9 mouse cellular contexts compared by ENCODE assay signal in genomic region chr17:23706212-23706611, GRCm38 (mm10). TPM values are rescaled to one million over a fixed set of nuclear protein-coding genes. Genes with fewer than 3 reads are reported as not detected.
A peak's percentile ranks its signal among the peaks of the same experiment; 100 is the strongest.
DNase-seq lines count a peak whose midpoint lies in the region; ATAC-seq and TF ChIP-seq lines count a peak whose summit lies in the region.
"Had no signal": no experiment of that assay in that cellular context is flagged by ENCODE, and none has a peak within 500 bp of the region (broad histone marks: within the 10 kb centered on the region; RNA-seq: fewer than 3 reads in every experiment).

No protein-coding gene starts in this region.

- WGBS in limb, embryonic 10.5 days = 0% methylated on average over 3 of the region's 3 CpGs
- 3% methylated on average over 3 of the region's 3 CpGs for WGBS in stomach, embryonic 15.5 days

- no peaks in the 10 kb centered on the region for H3K4me1 ChIP-seq in cortical plate, adult 2 months (ENCODE audit: control insufficient read depth, insufficient read depth, low read length)
- H3K4me1 ChIP-seq in limb, embryonic 10.5 days = peaks cover 10% of the 10 kb centered on the region
- no peaks in the 10 kb centered on the region for H3K4me1 ChIP-seq in stomach, embryonic 15.5 days

- H3K4me3 ChIP-seq in cortical plate, adult 2 months (ENCODE audit: insufficient read depth, low read length) = no peak overlapping the region
- no peak overlapping the region for H3K4me3 ChIP-seq in limb, embryonic 10.5 days
- H3K4me3 ChIP-seq in stomach, embryonic 15.5 days (replicated peaks) = no peak overlapping the region
- H3K4me3 ChIP-seq: embryonic facial prominence, embryonic 13.5 days had no signal

- DNase-seq in 3T3-L1 (ENCODE audit: low read depth, low spot score) = peak; percentile 91
- peak; percentile 78 for DNase-seq in adipocyte (ENCODE audit: low spot score)
- DNase-seq in gastrocnemius, adult 8-10 months (ENCODE audit: low spot score in 2 of 2) = peak; percentile 40 to 59
- peak; percentile 80 for DNase-seq in kidney, adult 18-20 months
- DNase-seq in limb, embryonic 10.5 days (ENCODE audit: low spot score) = peak; percentile 93

- TF ChIP-seq CTCF in cortical plate, adult 2 months (IDR thresholded peaks at IDR 0.05; ENCODE audit: extremely low read depth, insufficient read depth, low read length) = peak; percentile 89

- H3K27me3 ChIP-seq in limb, embryonic 10.5 days (ENCODE audit: low read depth, poor library complexity, severe bottlenecking) = peaks cover 24% of the 10 kb centered on the region
- H3K27me3 ChIP-seq in stomach, embryonic 15.5 days (replicated peaks) = no peaks in the 10 kb centered on the region

- no peak overlapping the region for H3K27ac ChIP-seq in cortical plate, adult 2 months (ENCODE audit: insufficient read depth, low read length)
- H3K27ac ChIP-seq in limb, embryonic 10.5 days = no peak overlapping the region
- no peak overlapping the region for H3K27ac ChIP-seq in stomach, embryonic 15.5 days
- H3K27ac ChIP-seq: embryonic facial prominence, embryonic 13.5 days had no signal

- no peak for TF ChIP-seq POLR2A in cortical plate, adult 2 months (IDR thresholded peaks at IDR 0.05; ENCODE audit: extremely low read depth, insufficient read depth, low read length)

- H3K9me3 ChIP-seq in limb, embryonic 10.5 days (replicated peaks) = no peaks in the 10 kb centered on the region
- H3K9me3 ChIP-seq in stomach, embryonic 15.5 days = no peaks in the 10 kb centered on the region
- H3K9me3 ChIP-seq: embryonic facial prominence, embryonic 13.5 days had no signal

- no peak overlapping the region for H3K9ac ChIP-seq in stomach, embryonic 15.5 days
- H3K9ac ChIP-seq: embryonic facial prominence, embryonic 13.5 days had no signal

- H3K4me2 ChIP-seq in stomach, embryonic 15.5 days = no peak overlapping the region
- H3K4me2 ChIP-seq: embryonic facial prominence, embryonic 13.5 days had no signal

- ATAC-seq in monocyte, adult 5-6 weeks (replicated peaks; ENCODE audit: insufficient number of reproducible peaks, low FRiP score, low TSS enrichment, poor library complexity, severe bottlenecking) = peak; percentile 74
- ATAC-seq in stomach, embryonic 15.5 days (ENCODE audit: insufficient read depth, low FRiP score, low read depth) = 0 out of 2 replicates have a peak, but pooled peaks have one; percentile 58

- no peaks in the 10 kb centered on the region for H3K36me3 ChIP-seq in limb, embryonic 10.5 days
- no peaks in the 10 kb centered on the region for H3K36me3 ChIP-seq in stomach, embryonic 15.5 days
- H3K36me3 ChIP-seq: embryonic facial prominence, embryonic 13.5 days had no signal

RNA-seq across cellular contexts. Expression of gene 1520401A03Rik, which starts 16.4 kb away (rescaled TPM):
- 0.21 TPM in 2 replicates for polyA plus RNA-seq in cortical plate, adult 2 months (2012; rRNA removed)
- not detected for total RNA-seq in gastrocnemius, adult 8-10 months (2022)
- 0.13 and 0.36 TPM in 2 replicates for polyA plus RNA-seq in limb, embryonic 10.5 days (2016; fragmentation: Nextera tagmentation; extraction: Ambion mirVana)
- not detected in 3 replicates for total RNA-seq in monocyte, adult 5-6 weeks (2017)
- polyA plus RNA-seq in stomach, embryonic 15.5 days (2015; fragmentation: Nextera tagmentation; extraction: Ambion mirVana) = 0.06 and 0.22 TPM in 2 replicates

RNA-seq across cellular contexts. Expression of gene Pkmyt1, which starts 19.9 kb away (rescaled TPM):
- 10.3 and 10.6 TPM in 2 replicates for polyA plus RNA-seq in cortical plate, adult 2 months (2012; rRNA removed)
- under 1 TPM; 0.17 to 0.65 (median 0.40) TPM for total RNA-seq in gastrocnemius, adult 8-10 months (2022)
- 66.8 and 67.6 TPM in 2 replicates for polyA plus RNA-seq in limb, embryonic 10.5 days (2016; fragmentation: Nextera tagmentation; extraction: Ambion mirVana)
- total RNA-seq in monocyte, adult 5-6 weeks (2017) = 0.86 to 3.7 TPM (median 2.6 TPM) in 3 replicates
- polyA plus RNA-seq in stomach, embryonic 15.5 days (2015; fragmentation: Nextera tagmentation; extraction: Ambion mirVana) = 47.4 and 49.9 TPM in 2 replicates

RNA-seq across cellular contexts. Expression of gene Cldn9, which starts 22.4 kb away (rescaled TPM):
- 0.13 and 0.21 TPM in 2 replicates for polyA plus RNA-seq in cortical plate, adult 2 months (2012; rRNA removed)
- total RNA-seq in gastrocnemius, adult 8-10 months (2022) = under 1 TPM in 1 of 4 experiments, not detected in 3; 0.36 TPM
- polyA plus RNA-seq in limb, embryonic 10.5 days (2016; fragmentation: Nextera tagmentation; extraction: Ambion mirVana) = 1.9 and 4.6 TPM in 2 replicates
- total RNA-seq in monocyte, adult 5-6 weeks (2017) = not detected in 3 replicates
- 1.8 and 2.4 TPM in 2 replicates for polyA plus RNA-seq in stomach, embryonic 15.5 days (2015; fragmentation: Nextera tagmentation; extraction: Ambion mirVana)

RNA-seq across cellular contexts. Expression of gene Cldn6, which starts 27.2 kb away (rescaled TPM):
- 0.09 TPM in 1 of 2 replicates, not detected in the other for polyA plus RNA-seq in cortical plate, adult 2 months (2012; rRNA removed)
- not detected for total RNA-seq in gastrocnemius, adult 8-10 months (2022)
- polyA plus RNA-seq in limb, embryonic 10.5 days (2016; fragmentation: Nextera tagmentation; extraction: Ambion mirVana) = 32.7 and 42.1 TPM in 2 replicates
- not detected in 3 replicates for total RNA-seq in monocyte, adult 5-6 weeks (2017)
- polyA plus RNA-seq in stomach, embryonic 15.5 days (2015; fragmentation: Nextera tagmentation; extraction: Ambion mirVana) = 92.7 and 122 TPM in 2 replicates

RNA-seq across cellular contexts. Expression of gene Tnfrsf12a, which starts 28.9 kb away (rescaled TPM):
- 2.7 and 4.2 TPM in 2 replicates for polyA plus RNA-seq in cortical plate, adult 2 months (2012; rRNA removed)
- 10 to 100 TPM; 26.6 to 49.4 (median 30.1) TPM for total RNA-seq in gastrocnemius, adult 8-10 months (2022)
- 5.2 and 5.6 TPM in 2 replicates for polyA plus RNA-seq in limb, embryonic 10.5 days (2016; fragmentation: Nextera tagmentation; extraction: Ambion mirVana)
- total RNA-seq in monocyte, adult 5-6 weeks (2017) = 29.6 to 37.5 TPM (median 33.9 TPM) in 3 replicates
- polyA plus RNA-seq in stomach, embryonic 15.5 days (2015; fragmentation: Nextera tagmentation; extraction: Ambion mirVana) = 23.8 and 25.4 TPM in 2 replicates
